ENCODE assay signal across 8 mouse cellular contexts in genomic region chr10:76512965-76513583, GRCm38 (mm10). TPM values are rescaled to one million over a fixed set of nuclear protein-coding genes. Genes with fewer than 3 reads are reported as not detected.
DNase-seq lines count a peak whose midpoint lies in the region; ATAC-seq and TF ChIP-seq lines count a peak whose summit lies in the region.

No protein-coding gene starts in this region.

- TF ChIP-seq CTCF in ES-Bruce4 (IDR thresholded peaks at IDR 0.05; ENCODE audit: low read depth, low read length), result peak; percentile 96
- TF ChIP-seq CTCF in heart, postnatal 0 days (IDR thresholded peaks at IDR 0.05; ENCODE audit: low read depth), result peak; percentile 97

- TF ChIP-seq EP300 in ES-Bruce4 (IDR thresholded peaks at IDR 0.05; ENCODE audit: insufficient read depth, low read depth, low read length), result 0 out of 2 replicates have a peak, but pooled peaks have one; percentile 43
- no peak for TF ChIP-seq EP300 in heart, postnatal 0 days (IDR thresholded peaks at IDR 0.05; ENCODE audit: low read depth)

- no peak for TF ChIP-seq POLR2A in ES-Bruce4 (IDR thresholded peaks at IDR 0.05; ENCODE audit: insufficient read depth, low read length)

- DNase-seq in adrenal gland, postnatal 36 days, result peak; percentile 77
- peak; percentile 87 for DNase-seq in heart, postnatal 0 days (ENCODE audit: low spot score)
- DNase-seq in kidney, postnatal 25 days, result peak; percentile 78 to 80
- peak; percentile 67 for DNase-seq in retina, postnatal 7 days (ENCODE audit: low read depth, low spot score)
- DNase-seq in urinary bladder, postnatal 25 days (ENCODE audit: low spot score), result peak; percentile 70

- 33% methylated on average over 5 of the region's 5 CpGs for WGBS in heart, postnatal 0 days
- 41% methylated on average over 5 of the region's 5 CpGs for WGBS in lung, embryonic 16.5 days

- H3K36me3 ChIP-seq in ES-Bruce4 (ENCODE audit: control insufficient read depth, insufficient read depth, low read length, poor library complexity, severe bottlenecking), result peaks cover 13% of the 10 kb centered on the region
- H3K36me3 ChIP-seq in heart, postnatal 0 days (replicated peaks; ENCODE audit: control insufficient read depth, insufficient read depth, low read length), result peaks cover 61% of the 10 kb centered on the region
- H3K36me3 ChIP-seq in lung, embryonic 16.5 days (ENCODE audit: control insufficient read depth, insufficient read depth, low read length), result peaks cover 18% of the 10 kb centered on the region

- no peak overlapping the region for H3K4me3 ChIP-seq in ES-Bruce4 (ENCODE audit: low read depth, low read length)
- H3K4me3 ChIP-seq in heart, postnatal 0 days (ENCODE audit: low read depth, low read length), result no peak overlapping the region
- no peak overlapping the region for H3K4me3 ChIP-seq in lung, embryonic 16.5 days (ENCODE audit: low read length)

- ATAC-seq in erythroblast, adult 5-6 weeks (replicated peaks; ENCODE audit: low FRiP score, poor library complexity, severe bottlenecking), result peak; percentile 90
- ATAC-seq in heart, postnatal 0 days (ENCODE audit: insufficient read depth, low read depth), result peak; percentile 95
- ATAC-seq in lung, embryonic 16.5 days (ENCODE audit: low read depth), result peak; percentile 74; the same call in 1 of the 2 replicates

- no peak overlapping the region for H3K27ac ChIP-seq in ES-Bruce4 (ENCODE audit: insufficient read depth, low read length)
- no peak overlapping the region for H3K27ac ChIP-seq in heart, postnatal 0 days (ENCODE audit: low read depth)
- no peak overlapping the region for H3K27ac ChIP-seq in lung, embryonic 16.5 days (ENCODE audit: low read length)

- no peaks in the 10 kb centered on the region for H3K27me3 ChIP-seq in ES-Bruce4 (ENCODE audit: control insufficient read depth, insufficient read depth, low read length, poor library complexity, severe bottlenecking)
- H3K27me3 ChIP-seq in heart, postnatal 0 days (ENCODE audit: control insufficient read depth, insufficient read depth, low read length), result no peaks in the 10 kb centered on the region
- no peaks in the 10 kb centered on the region for H3K27me3 ChIP-seq in lung, embryonic 16.5 days (ENCODE audit: control insufficient read depth, insufficient read depth, low read depth, low read length)

- no peak overlapping the region for H3K9ac ChIP-seq in ES-Bruce4 (ENCODE audit: low read depth, poor library complexity, severe bottlenecking)
- no peak overlapping the region for H3K9ac ChIP-seq in heart, postnatal 0 days (replicated peaks; ENCODE audit: low read depth, low read length)
- H3K9ac ChIP-seq in lung, embryonic 16.5 days (ENCODE audit: low read length), result no peak overlapping the region

- H3K4me1 ChIP-seq in ES-Bruce4 (ENCODE audit: control insufficient read depth, insufficient read depth, low read length), result no peaks in the 10 kb centered on the region
- no peaks in the 10 kb centered on the region for H3K4me1 ChIP-seq in heart, postnatal 0 days (ENCODE audit: control insufficient read depth, insufficient read depth)
- H3K4me1 ChIP-seq in lung, embryonic 16.5 days (replicated peaks; ENCODE audit: control insufficient read depth, insufficient read depth, low read length), result no peaks in the 10 kb centered on the region

- H3K4me2 ChIP-seq in heart, postnatal 0 days (ENCODE audit: low read depth, low read length), result no peak overlapping the region
- H3K4me2 ChIP-seq in lung, embryonic 16.5 days (ENCODE audit: low read depth, low read length), result no peak overlapping the region

- H3K9me3 ChIP-seq in ES-Bruce4 (replicated peaks; ENCODE audit: control insufficient read depth, insufficient read depth, low read length, poor library complexity, severe bottlenecking), result no peaks in the 10 kb centered on the region
- no peaks in the 10 kb centered on the region; the same call in 1 of the 2 replicates for H3K9me3 ChIP-seq in heart, postnatal 0 days (replicated peaks; ENCODE audit: control insufficient read depth, low read length)
- H3K9me3 ChIP-seq in lung, embryonic 16.5 days (ENCODE audit: control insufficient read depth, low read length), result no peaks in the 10 kb centered on the region

RNA-seq across cellular contexts. Expression of gene Lss, which starts 18.3 kb away (rescaled TPM):
- 111 and 112 TPM in 2 replicates for polyA plus RNA-seq in ES-Bruce4 (2011; ENCODE audit: insufficient read depth, insufficient read length, low read depth, missing spikeins)
- total RNA-seq in adrenal gland, postnatal 36 days (2021), result 10 to 100 TPM; 52.1 to 85.1 TPM
- 1.0 TPM in 1 of 2 replicates, not detected in the other for total RNA-seq in erythroblast, adult 5-6 weeks (2015; ENCODE audit: low replicate concordance)
- total RNA-seq in erythroblast, adult 5-6 weeks (2017; ENCODE audit: low replicate concordance), result 1.7 and 2.0 TPM in 2 replicates
- 4.9 and 9.0 TPM in 2 replicates for total RNA-seq in heart, postnatal 0 days (2014; rRNA removed; ENCODE audit: low replicate concordance)
- 5.7 and 7.8 TPM in 2 replicates for polyA plus RNA-seq in heart, postnatal 0 days (2015; fragmentation: Nextera tagmentation; extraction: Ambion mirVana)
- polyA plus RNA-seq in lung, embryonic 16.5 days (2015; fragmentation: Nextera tagmentation; extraction: Ambion mirVana), result 17.9 and 20.8 TPM in 2 replicates

RNA-seq across cellular contexts. Expression of gene Ybey, which starts 44.2 kb away (rescaled TPM):
- polyA plus RNA-seq in ES-Bruce4 (2011; ENCODE audit: insufficient read depth, insufficient read length, low read depth, missing spikeins), result 4.1 and 5.6 TPM in 2 replicates
- total RNA-seq in adrenal gland, postnatal 36 days (2021), result 1 to 10 TPM; 2.0 to 3.5 TPM
- 0.19 and 0.21 TPM in 2 replicates for total RNA-seq in erythroblast, adult 5-6 weeks (2015; ENCODE audit: low replicate concordance)
- total RNA-seq in erythroblast, adult 5-6 weeks (2017; ENCODE audit: low replicate concordance), result 0.60 and 1.4 TPM in 2 replicates
- total RNA-seq in heart, postnatal 0 days (2014; rRNA removed; ENCODE audit: low replicate concordance), result 3.0 and 6.3 TPM in 2 replicates
- 4.5 TPM in 2 replicates for polyA plus RNA-seq in heart, postnatal 0 days (2015; fragmentation: Nextera tagmentation; extraction: Ambion mirVana)
- polyA plus RNA-seq in lung, embryonic 16.5 days (2015; fragmentation: Nextera tagmentation; extraction: Ambion mirVana), result 6.4 and 7.2 TPM in 2 replicates

RNA-seq across cellular contexts. Expression of gene Mcm3ap, which starts 44.3 kb away (rescaled TPM):
- 59.1 and 66.6 TPM in 2 replicates for polyA plus RNA-seq in ES-Bruce4 (2011; ENCODE audit: insufficient read depth, insufficient read length, low read depth, missing spikeins)
- total RNA-seq in adrenal gland, postnatal 36 days (2021), result 10 to 100 TPM; 33.6 to 34.7 TPM
- total RNA-seq in erythroblast, adult 5-6 weeks (2015; ENCODE audit: low replicate concordance), result 19.0 and 34.3 TPM in 2 replicates
- 30.6 and 68.6 TPM in 2 replicates for total RNA-seq in erythroblast, adult 5-6 weeks (2017; ENCODE audit: low replicate concordance)
- total RNA-seq in heart, postnatal 0 days (2014; rRNA removed; ENCODE audit: low replicate concordance), result 42.0 and 58.6 TPM in 2 replicates
- 28.6 and 30.9 TPM in 2 replicates for polyA plus RNA-seq in heart, postnatal 0 days (2015; fragmentation: Nextera tagmentation; extraction: Ambion mirVana)
- polyA plus RNA-seq in lung, embryonic 16.5 days (2015; fragmentation: Nextera tagmentation; extraction: Ambion mirVana), result 49.4 and 56.4 TPM in 2 replicates

RNA-seq across cellular contexts. Expression of gene Spatc1l, which starts 49.0 kb away (rescaled TPM):
- polyA plus RNA-seq in ES-Bruce4 (2011; ENCODE audit: insufficient read depth, insufficient read length, low read depth, missing spikeins), result not detected in 2 replicates
- under 1 TPM in 1 of 2 experiments, not detected in 1; 0.30 TPM for total RNA-seq in adrenal gland, postnatal 36 days (2021)
- total RNA-seq in erythroblast, adult 5-6 weeks (2015; ENCODE audit: low replicate concordance), result not detected in 2 replicates
- total RNA-seq in erythroblast, adult 5-6 weeks (2017; ENCODE audit: low replicate concordance), result not detected in 2 replicates
- not detected in 2 replicates for total RNA-seq in heart, postnatal 0 days (2014; rRNA removed; ENCODE audit: low replicate concordance)
- polyA plus RNA-seq in heart, postnatal 0 days (2015; fragmentation: Nextera tagmentation; extraction: Ambion mirVana), result not detected in 2 replicates
- not detected in 2 replicates for polyA plus RNA-seq in lung, embryonic 16.5 days (2015; fragmentation: Nextera tagmentation; extraction: Ambion mirVana)
